Mouse (Mus musculus) neural tube, embryonic 14.5 days (tissue): Measurements from ENCODE around the gene Fabp6. TPM values are rescaled to one million over a fixed set of nuclear protein-coding genes. Genes with fewer than 3 reads are reported as not detected.
A peak's percentile ranks its signal among the peaks of the same experiment; 100 is the strongest.

Experiments used
- ATAC-seq: fragments of 200-750 bp; cut with Nextera tagmentation; 2 replicates; pipeline ENCODE4 v1.8.0; 2017; ENCODE audit warnings: low read depth, mild to moderate bottlenecking, moderate TSS enrichment, moderate library complexity
- H3K27ac ChIP-seq: fragments of 300-500 bp; sonication (generic); 2 replicates; pipeline ENCODE4 v1.5.1; 2014; ENCODE audit warnings: low read depth, mild to moderate bottlenecking, control low read depth, low read length, moderate library complexity, mixed read lengths
- H3K27me3 ChIP-seq: fragments of 300-500 bp; sonication (generic); 2 replicates; pipeline ENCODE4 v1.6.1; 2014; ENCODE audit warnings: low read length; ENCODE audit not compliant: control insufficient read depth, insufficient read depth
- H3K36me3 ChIP-seq: fragments of 300-500 bp; sonication (generic); 2 replicates; pipeline ENCODE4 v1.6.1; 2014; ENCODE audit warnings: low read length, mixed read lengths; ENCODE audit not compliant: control insufficient read depth, insufficient read depth
- H3K4me1 ChIP-seq: fragments of 300-500 bp; sonication (generic); 2 replicates; pipeline ENCODE4 v1.6.1; 2014; ENCODE audit warnings: low read length; ENCODE audit not compliant: control insufficient read depth, insufficient read depth
- H3K4me2 ChIP-seq: fragments of 300-500 bp; sonication (generic); 2 replicates; pipeline ENCODE4 v1.6.1; 2014; ENCODE audit warnings: mild to moderate bottlenecking, low read depth, low read length, control low read depth
- H3K4me3 ChIP-seq: fragments of 300-500 bp; sonication (generic); 2 replicates; pipeline ENCODE4 v1.5.1; 2014; ENCODE audit warnings: low read depth, low read length, control low read depth, mixed read lengths
- H3K9ac ChIP-seq: fragments of 300-500 bp; sonication (generic); replicated peaks from 2 replicates; pipeline ENCODE4 v1.6.1; 2014; ENCODE audit warnings: low read depth, mild to moderate bottlenecking, control low read depth, low read length, mixed read lengths
- H3K9me3 ChIP-seq: fragments of 300-500 bp; sonication (generic); 2 replicates; pipeline ENCODE4 v1.6.1; 2016; ENCODE audit warnings: low read length; ENCODE audit not compliant: control insufficient read depth
- WGBS: fragments of 180-500 bp; shearing (Covaris S2); extraction: QIAGEN DNeasy Blood & Tissue Kit; methylation state at CpG from one replicate; pipeline ENCODE4 v1.1.7; 2014; 5-methylcytosine and 5-hydroxymethylcytosine counted together
- polyA plus RNA-seq: library from polyadenylated mRNA; unstranded; fragments of >200 nt; fragmentation: Nextera tagmentation; extraction: Ambion mirVana; gene quantifications from 2 replicates; pipeline ENCODE4 v1.2.1, GENCODE M21; 2014

Fabp6 gene
- polyA plus RNA-seq, 1 experiment from 2014 or later, result not detected

GRCm38 (mm10) chr11:43565414-43565813, 35.9 kb downstream of the Fabp6 start:
- Histone ChIP-seq H3K9me3 (no peaks in the 10 kb centered on the region), H3K9ac (no peak overlapping the region), H3K27me3 (no peaks in the 10 kb centered on the region), H3K4me2 (no peak overlapping the region), H3K4me1 (peaks cover 7% of the 10 kb centered on the region), H3K36me3 (no peaks in the 10 kb centered on the region), H3K4me3 (no peak overlapping the region), H3K27ac (peak overlapping the region; percentile 28; the same call in 1 of the 2 replicates)
- WGBS, result 28% methylated on average over 2 of the region's 2 CpGs
- ATAC-seq, result peak; percentile 22; the same call in 1 of the 2 replicates

GRCm38 (mm10) chr11:43563654-43564244, 37.6 kb downstream of the Fabp6 start:
- Histone ChIP-seq H3K27me3 (no peaks in the 10 kb centered on the region), H3K36me3 (0 out of 2 replicates have a peak, but pooled peaks cover 1% of the 10 kb centered on the region), H3K4me2 (no peak overlapping the region), H3K27ac (no peak overlapping the region), H3K4me3 (no peak overlapping the region), H3K4me1 (peaks cover 5% of the 10 kb centered on the region; the same call in 1 of the 2 replicates), H3K9me3 (no peaks in the 10 kb centered on the region), H3K9ac (no peak overlapping the region)
- peak; percentile 25; the same call in 1 of the 2 replicates for ATAC-seq
- 67% methylated on average over 10 of the region's 10 CpGs for WGBS

GRCm38 (mm10) chr11:43559515-43560292, 41.6 kb downstream of the Fabp6 start:
- H3K36me3 ChIP-seq, result peaks cover 9% of the 10 kb centered on the region; the same call in 1 of the 2 replicates
- ATAC-seq, result peak; percentile 15; the same call in 1 of the 2 replicates
- no peaks in the 10 kb centered on the region for H3K9me3 ChIP-seq
- no peak overlapping the region for H3K4me2 ChIP-seq
- peak overlapping the region; percentile 39; the same call in 1 of the 2 replicates for H3K27ac ChIP-seq
- WGBS, result 18% methylated on average over 5 of the region's 6 CpGs
- no peak overlapping the region for H3K9ac ChIP-seq
- H3K4me1 ChIP-seq, result no peaks in the 10 kb centered on the region
- H3K27me3 ChIP-seq, result no peaks in the 10 kb centered on the region
- no peak overlapping the region for H3K4me3 ChIP-seq

GRCm38 (mm10) chr11:43556538-43556937, 44.8 kb downstream of the Fabp6 start:
- Histone ChIP-seq H3K27ac (no peak overlapping the region), H3K36me3 (peaks cover 9% of the 10 kb centered on the region; the same call in 1 of the 2 replicates)
- ATAC-seq, result no peak

GRCm38 (mm10) chr11:43552675-43553074, 48.7 kb downstream of the Fabp6 start:
- H3K4me2 ChIP-seq, result no peak overlapping the region
- ATAC-seq, result no peak
- H3K27ac ChIP-seq, result no peak overlapping the region
- H3K4me1 ChIP-seq, result peaks cover 7% of the 10 kb centered on the region
- H3K9ac ChIP-seq, result no peak overlapping the region
- H3K36me3 ChIP-seq, result peaks cover under 1% of the 10 kb centered on the region; the same call in 1 of the 2 replicates
- no peaks in the 10 kb centered on the region for H3K9me3 ChIP-seq
- no peak overlapping the region for H3K4me3 ChIP-seq
- no peaks in the 10 kb centered on the region for H3K27me3 ChIP-seq
- 82% methylated on average over 6 of the region's 6 CpGs for WGBS

More at GRCm38 (mm10) chr11:43556538-43556937, 44.8 kb downstream of the Fabp6 start:
- 92% methylated on average over 11 of the region's 11 CpGs for WGBS
- Histone ChIP-seq H3K27me3 (no peaks in the 10 kb centered on the region), H3K4me3 (no peak overlapping the region), H3K9me3 (no peaks in the 10 kb centered on the region), H3K4me2 (no peak overlapping the region), H3K4me1 (no peaks in the 10 kb centered on the region), H3K9ac (no peak overlapping the region)

GRCm38 (mm10) chr11:43551756-43552155, 49.6 kb downstream of the Fabp6 start:
- H3K36me3 ChIP-seq, result no peaks in the 10 kb centered on the region
- ATAC-seq, result no peak
- H3K4me2 ChIP-seq, result no peak overlapping the region
- H3K9ac ChIP-seq, result no peak overlapping the region
- no peaks in the 10 kb centered on the region for H3K9me3 ChIP-seq
- no peaks in the 10 kb centered on the region for H3K27me3 ChIP-seq
- H3K27ac ChIP-seq, result no peak overlapping the region
- WGBS, result 92% methylated on average over 3 of the region's 3 CpGs
- H3K4me1 ChIP-seq, result peaks cover 7% of the 10 kb centered on the region
- H3K4me3 ChIP-seq, result no peak overlapping the region

GRCm38 (mm10) chr11:43549701-43550100, 51.6 kb downstream of the Fabp6 start:
- peaks cover 7% of the 10 kb centered on the region for H3K4me1 ChIP-seq
- H3K27ac ChIP-seq, result no peak overlapping the region
- H3K9me3 ChIP-seq, result no peaks in the 10 kb centered on the region
- no peak overlapping the region for H3K4me2 ChIP-seq
- peak; percentile 16; the same call in 1 of the 2 replicates for ATAC-seq
- no peaks in the 10 kb centered on the region for H3K27me3 ChIP-seq
- no peak overlapping the region for H3K4me3 ChIP-seq
- no peaks in the 10 kb centered on the region for H3K36me3 ChIP-seq
- 61% methylated on average over 11 of the region's 11 CpGs for WGBS
- H3K9ac ChIP-seq, result no peak overlapping the region

- Histone ChIP-seq H3K9ac (no peak overlapping the region), H3K4me1 (peaks cover 7% of the 10 kb centered on the region), H3K27me3 (no peaks in the 10 kb centered on the region), H3K27ac (no peak overlapping the region), H3K4me3 (no peak overlapping the region), H3K4me2 (no peak overlapping the region), H3K9me3 (no peaks in the 10 kb centered on the region), H3K36me3 (no peaks in the 10 kb centered on the region)
- WGBS, result 74% methylated on average over 12 of the region's 12 CpGs
- no peak for ATAC-seq
These were observed 52.5 kb downstream of the Fabp6 start for GRCm38 (mm10) chr11:43548657-43549435.
